In the genomic region with DNA sequence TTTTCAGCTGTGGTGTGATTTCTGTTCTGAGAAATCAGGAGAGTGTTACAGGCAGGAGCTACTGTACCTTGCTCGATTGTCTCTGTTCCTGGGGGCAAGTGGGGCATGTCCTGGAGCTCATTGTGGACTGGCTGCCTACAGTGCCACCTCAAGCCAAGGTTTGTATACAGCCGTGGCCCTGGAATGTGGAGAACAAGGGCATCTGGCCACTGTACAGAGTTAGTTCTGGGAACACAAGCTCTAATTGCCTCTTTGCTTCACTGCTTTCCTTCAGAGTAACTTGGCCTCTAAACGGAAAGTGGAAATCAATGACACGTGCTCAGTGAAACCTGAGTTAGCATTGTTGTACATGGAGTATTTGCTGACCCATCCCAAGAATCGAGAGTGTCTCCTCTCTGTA, we compare ENCODE assay signal across 28 mouse cellular contexts. TPM values are rescaled to one million over a fixed set of nuclear protein-coding genes. Genes with fewer than 3 reads are reported as not detected.
DNase-seq lines count a peak whose midpoint lies in the region; ATAC-seq and TF ChIP-seq lines count a peak whose summit lies in the region.
"Had no signal": no experiment of that assay in that cellular context is flagged by ENCODE, and none has a peak within 500 bp of the region (broad histone marks: within the 10 kb centered on the region; RNA-seq: fewer than 3 reads in every experiment).

No protein-coding gene starts in this region.

- H3K36me3 ChIP-seq in kidney, embryonic 16.5 days (ENCODE audit: insufficient read depth, low read length), result peaks cover 54% of the 10 kb centered on the region
- peaks cover 79% of the 10 kb centered on the region for H3K36me3 ChIP-seq in kidney, embryonic 14.5 days (ENCODE audit: control insufficient read depth, insufficient read depth, low read length)

- no peak overlapping the region for H3K4me2 ChIP-seq in kidney, embryonic 16.5 days (replicated peaks; ENCODE audit: low read depth, low read length)
- no peak overlapping the region for H3K4me2 ChIP-seq in kidney, embryonic 14.5 days (replicated peaks; ENCODE audit: low read depth, low read length)
- H3K4me2 ChIP-seq: forebrain, embryonic 13.5 days; heart, embryonic 12.5 days; hindbrain, embryonic 14.5 days; limb, embryonic 15.5 days; liver, embryonic 13.5 days; midbrain, embryonic 12.5 days; neural tube, embryonic 13.5 days had no signal

- no peak overlapping the region for H3K4me3 ChIP-seq in kidney, embryonic 16.5 days (ENCODE audit: low read length)
- H3K4me3 ChIP-seq in kidney, embryonic 14.5 days (ENCODE audit: low read length), result no peak overlapping the region
- H3K4me3 ChIP-seq: forebrain, embryonic 13.5 days; heart, embryonic 12.5 days; limb, embryonic 10.5 days; limb, embryonic 15.5 days; liver, embryonic 13.5 days; megakaryocyte, embryonic 14.5 days; midbrain, embryonic 12.5 days; neural tube, embryonic 13.5 days had no signal

- POLR2A ChIA-PET in Patski (lab: Charles Lee), result no interaction called here

- no peaks in the 10 kb centered on the region for H3K27me3 ChIP-seq in kidney, embryonic 16.5 days (ENCODE audit: insufficient read depth, low read length)
- no peaks in the 10 kb centered on the region for H3K27me3 ChIP-seq in Patski
- no peaks in the 10 kb centered on the region for H3K27me3 ChIP-seq in kidney, embryonic 14.5 days (ENCODE audit: control insufficient read depth, insufficient read depth, low read length)
- H3K27me3 ChIP-seq: forebrain, embryonic 13.5 days; heart, embryonic 12.5 days; limb, embryonic 15.5 days; liver, embryonic 13.5 days; megakaryocyte, embryonic 14.5 days; midbrain, embryonic 12.5 days; neural tube, embryonic 13.5 days had no signal

- H3K27ac ChIP-seq in kidney, embryonic 16.5 days (ENCODE audit: low read length), result no peak overlapping the region
- no peak overlapping the region for H3K27ac ChIP-seq in kidney, embryonic 14.5 days (ENCODE audit: low read depth, low read length)
- H3K27ac ChIP-seq: forebrain, embryonic 13.5 days; hindbrain, embryonic 14.5 days; limb, embryonic 10.5 days; limb, embryonic 15.5 days; liver, embryonic 13.5 days; midbrain, embryonic 12.5 days; neural tube, embryonic 13.5 days had no signal

- H3K9ac ChIP-seq in kidney, embryonic 16.5 days (replicated peaks; ENCODE audit: low read length), result no peak overlapping the region
- no peak overlapping the region for H3K9ac ChIP-seq in kidney, embryonic 14.5 days (ENCODE audit: low read depth, low read length)
- H3K9ac ChIP-seq: forebrain, embryonic 13.5 days; heart, embryonic 12.5 days; hindbrain, embryonic 14.5 days; limb, embryonic 15.5 days; liver, embryonic 13.5 days; midbrain, embryonic 12.5 days; neural tube, embryonic 13.5 days had no signal

- CTCF ChIA-PET in Patski (lab: Charles Lee), result interaction anchor here (0.8 to 1.6 kb wide), 3 partner anchors 9 to 24 kb away, joined by 3 to 4 read pairs (median 3); no protein-coding TSS in a partner anchor

- in situ Hi-C loops in Patski (cut with MboI; ENCODE audit: low pct_unique_long_range_greater_than_20kb), result loop anchor here (25.0 kb wide), 1 partner anchor 174 kb away; no protein-coding TSS in a partner anchor

- peak; percentile 65 for DNase-seq in kidney, adult 11 months
- DNase-seq in Patski (ENCODE audit: low read depth, low spot score), result no peak
- peak; percentile 48 to 79 for DNase-seq in kidney, postnatal 25 days
- DNase-seq in cerebellum, adult 18-20 months, result no peak
- DNase-seq in testis, postnatal 10 days (ENCODE audit: low spot score), result no peak
- DNase-seq in cerebellum, adult 9-10 months, result no peak
- DNase-seq: adrenal gland, postnatal 14 days; cerebellum, adult 8-10 months; cerebellum, postnatal 36 days; gastrocnemius, postnatal 25 days; heart, adult 11 months; layer of hippocampus, postnatal 36 days; liver, embryonic 13.5 days; lung, adult 18-20 months; lung, postnatal 4 days had no signal

- H3K4me1 ChIP-seq in kidney, embryonic 16.5 days (ENCODE audit: insufficient read depth, low read length), result no peaks in the 10 kb centered on the region
- H3K4me1 ChIP-seq in kidney, embryonic 14.5 days (ENCODE audit: control insufficient read depth, insufficient read depth, low read length), result no peaks in the 10 kb centered on the region
- H3K4me1 ChIP-seq: forebrain, embryonic 13.5 days; limb, embryonic 10.5 days; limb, embryonic 15.5 days; midbrain, embryonic 12.5 days; neural tube, embryonic 13.5 days had no signal

- TF ChIP-seq CTCF in Patski (IDR thresholded peaks at IDR 0.05), result no peak

- WGBS in kidney, embryonic 16.5 days, result 61% methylated on average over 5 of the region's 5 CpGs
- WGBS in kidney, embryonic 14.5 days, result 59% methylated on average over 5 of the region's 5 CpGs

- no peak; the same call in 1 of the 2 replicates for ATAC-seq in kidney, embryonic 16.5 days (ENCODE audit: low FRiP score, low TSS enrichment)
- peak; percentile 21 for ATAC-seq in Patski
- peak; percentile 49; the same call in 1 of the 2 replicates for ATAC-seq in kidney, embryonic 14.5 days (ENCODE audit: low FRiP score, low TSS enrichment)
- ATAC-seq: forebrain, embryonic 13.5 days; lung, postnatal 0 days had no signal

- H3K9me3 ChIP-seq in kidney, embryonic 16.5 days (ENCODE audit: low read length), result no peaks in the 10 kb centered on the region
- H3K9me3 ChIP-seq in kidney, embryonic 14.5 days (ENCODE audit: control insufficient read depth, low read length), result no peaks in the 10 kb centered on the region
- H3K9me3 ChIP-seq: forebrain, embryonic 13.5 days; G1E; heart, embryonic 12.5 days; limb, embryonic 10.5 days; limb, embryonic 15.5 days; liver, embryonic 13.5 days; megakaryocyte, embryonic 14.5 days; midbrain, embryonic 12.5 days; neural tube, embryonic 13.5 days had no signal

RNA-seq across cellular contexts. Expression of a gene that starts 33.4 kb away (rescaled TPM):
- polyA plus RNA-seq in kidney, embryonic 16.5 days (2015; fragmentation: Nextera tagmentation; extraction: Ambion mirVana), result 36.9 and 37.2 TPM in 2 replicates
- 18.5 TPM for polyA plus RNA-seq in Patski (2021)
- 31.8 and 49.5 TPM in 2 replicates for polyA plus RNA-seq in kidney, embryonic 14.5 days (2014; fragmentation: Nextera tagmentation; extraction: Ambion mirVana)

RNA-seq across cellular contexts. Expression of a gene that starts 46.9 kb away (rescaled TPM):
- 0.15 TPM in 1 of 2 replicates, not detected in the other for polyA plus RNA-seq in kidney, embryonic 16.5 days (2015; fragmentation: Nextera tagmentation; extraction: Ambion mirVana)
- polyA plus RNA-seq in Patski (2021), result not detected
- 0.08 TPM in 1 of 2 replicates, not detected in the other for polyA plus RNA-seq in kidney, embryonic 14.5 days (2014; fragmentation: Nextera tagmentation; extraction: Ambion mirVana)
- polyA plus RNA-seq: G1E; heart, postnatal 0 days had no signal

Comparison
In these comparisons a context has a peak if more than half of its experiments do, and no peak if none do; other contexts are left out.
1. DNase-seq: peak in kidney, adult 11 months (single experiment) and kidney, postnatal 25 days (2 of 2); none in Patski (single experiment), cerebellum, adult 18-20 months (0 of 2), testis, postnatal 10 days (single experiment) and cerebellum, adult 9-10 months (single experiment).